Mouse (Mus musculus) CH12.LX (cell line): ENCODE measurements around the gene Trhr2. TPM values are rescaled to one million over a fixed set of nuclear protein-coding genes. Genes with fewer than 3 reads are reported as not detected.

Experiments
- DNase-seq: peaks from one replicate; pipeline ENCODE4 v3.0.0-alpha.2; 2013; ENCODE audit errors: extremely low read depth
- H3K27ac ChIP-seq: 2 replicates; pipeline ENCODE4 v1.5.1; 2012; ENCODE audit warnings: low read depth, mild to moderate bottlenecking, control low read depth, moderate library complexity; ENCODE audit not compliant: insufficient read depth
- H3K27me3 ChIP-seq: replicated peaks from 2 replicates; pipeline ENCODE3; 2012; ENCODE audit warnings: inconsistent platforms
- H3K36me3 ChIP-seq, 2 experiments: replicated peaks in 1 of 2; 2 replicates each; pipeline versions ENCODE3 to v1.6.1; 2012; ENCODE audit warnings: inconsistent platforms in 1 of 2, low read length in 1 of 2, mild to moderate bottlenecking in 1 of 2, mixed read lengths in 1 of 2, moderate library complexity in 1 of 2; ENCODE audit not compliant: control insufficient read depth in 1 of 2, insufficient read depth in 1 of 2
- H3K4me1 ChIP-seq, 2 experiments: 2 replicates each; pipeline ENCODE4 v1.6.1; 2012; ENCODE audit warnings: inconsistent platforms in 1 of 2, moderate library complexity in 1 of 2; ENCODE audit not compliant: insufficient read depth in 2 of 2, control insufficient read depth in 1 of 2
- H3K4me2 ChIP-seq: 2 replicates; pipeline ENCODE4 v1.6.1; 2012; ENCODE audit warnings: low read depth, mild to moderate bottlenecking, control low read depth; ENCODE audit not compliant: poor library complexity, insufficient read depth, severe bottlenecking
- H3K4me3 ChIP-seq, 3 experiments: fragments of 150-350 bp in 1 of 3; sonication (generic) in 1 of 3; replicated peaks in 1 of 3; 2 replicates each; pipeline versions ENCODE3 to v1.5.1; 2011 to 2012; ENCODE audit warnings: low read depth in 2 of 3, low read length in 2 of 3, mild to moderate bottlenecking in 2 of 3, moderate library complexity in 2 of 3, control low read depth in 1 of 3, improper control_type of control experiment in 1 of 3, inconsistent platforms in 1 of 3, mixed read lengths in 1 of 3; ENCODE audit not compliant: poor library complexity in 1 of 3
- H3K79me2 ChIP-seq: replicated peaks from 2 replicates; pipeline ENCODE4 v1.6.1; 2012; ENCODE audit warnings: mild to moderate bottlenecking, moderate library complexity; ENCODE audit not compliant: control insufficient read depth, poor library complexity, insufficient read depth, severe bottlenecking; ENCODE audit errors: extremely low read depth
- H3K9ac ChIP-seq: 2 replicates; pipeline ENCODE4 v1.6.1; 2012; ENCODE audit warnings: low read depth, mild to moderate bottlenecking, control low read depth, moderate library complexity; ENCODE audit not compliant: insufficient read depth
- H3K9me3 ChIP-seq: replicated peaks from 2 replicates; pipeline ENCODE3; 2012; ENCODE audit warnings: low read length, inconsistent platforms, mixed read lengths
- E2F4 ChIP-seq: IDR thresholded peaks from 2 replicates; pipeline ENCODE4 v1.6.1; 2011; ENCODE audit warnings: low read depth, low read length, improper control_type of control experiment; ENCODE audit not compliant: insufficient replicate concordance
- ELF1 ChIP-seq: IDR thresholded peaks from 2 replicates; pipeline ENCODE4 v1.6.1; 2014; ENCODE audit warnings: low read depth, mild to moderate bottlenecking, inconsistent platforms, low read length, improper control_type of control experiment
- ETS1 ChIP-seq: conservative IDR thresholded peaks from 2 replicates; pipeline ENCODE4 v1.6.1; 2012; ENCODE audit warnings: low read depth, mild to moderate bottlenecking, inconsistent platforms, low read length, improper control_type of control experiment, moderate library complexity
- KAT2A ChIP-seq: IDR thresholded peaks from 2 replicates; pipeline ENCODE4 v1.6.1; 2012; ENCODE audit warnings: low read length, improper control_type of control experiment, inconsistent platforms; ENCODE audit not compliant: insufficient replicate concordance
- MAX ChIP-seq: IDR thresholded peaks from 2 replicates; pipeline ENCODE4 v1.6.1; 2011; ENCODE audit warnings: low read length, improper control_type of control experiment
- POLR2A ChIP-seq: IDR thresholded peaks from 2 replicates; pipeline ENCODE4 v1.6.1; 2011; ENCODE audit warnings: low read depth, mild to moderate bottlenecking, improper control_type of control experiment, low read length
- POLR2AphosphoS2 ChIP-seq: IDR thresholded peaks from 2 replicates; pipeline ENCODE4 v1.6.1; 2011; ENCODE audit warnings: low read depth, low read length, improper control_type of control experiment
- RCOR1 ChIP-seq: conservative IDR thresholded peaks from 2 replicates; pipeline ENCODE4 v1.6.1; 2012; ENCODE audit warnings: low read depth, mild to moderate bottlenecking, inconsistent platforms, low read length, improper control_type of control experiment
- SIN3A ChIP-seq: IDR thresholded peaks from 2 replicates; pipeline ENCODE4 v1.6.1; 2012; ENCODE audit warnings: low read length, improper control_type of control experiment, inconsistent platforms
- SMC3 ChIP-seq: IDR thresholded peaks from 2 replicates; pipeline ENCODE4 v1.6.1; 2011; ENCODE audit warnings: low read depth, low read length, improper control_type of control experiment
- TBP ChIP-seq: conservative IDR thresholded peaks from 2 replicates; pipeline ENCODE4 v1.6.1; 2011; ENCODE audit warnings: low read depth, low read length, improper control_type of control experiment
- TCF12 ChIP-seq: IDR thresholded peaks from 2 replicates; pipeline ENCODE4 v1.6.1; 2014; ENCODE audit warnings: low read depth, mild to moderate bottlenecking, inconsistent platforms, low read length, improper control_type of control experiment
- UBTF ChIP-seq: IDR thresholded peaks from 2 replicates; pipeline ENCODE4 v1.6.1; 2012; ENCODE audit warnings: low read depth, mild to moderate bottlenecking, inconsistent platforms, low read length, improper control_type of control experiment, moderate library complexity
- USF1 ChIP-seq: IDR thresholded peaks from 2 replicates; pipeline ENCODE4 v1.6.1; 2014; ENCODE audit warnings: low read depth, mild to moderate bottlenecking, inconsistent platforms, low read length, improper control_type of control experiment
- ZC3H11A ChIP-seq: IDR thresholded peaks from 2 replicates; pipeline ENCODE4 v1.6.1; 2012; ENCODE audit warnings: low read depth, mild to moderate bottlenecking, inconsistent platforms, low read length, improper control_type of control experiment
- ZMIZ1 ChIP-seq: IDR thresholded peaks from 2 replicates; pipeline ENCODE4 v1.6.1; 2012; ENCODE audit warnings: low read depth, mild to moderate bottlenecking, inconsistent platforms, low read length, improper control_type of control experiment
- dilution Hi-C: fragments of 300-500 bp; cut with MboI; formaldehyde crosslinking; loops from 2 replicates; pipeline ENCODE4 v1.14.3; 2020; ENCODE audit warnings: low sequenced_read_pairs; ENCODE audit not compliant: extremely low pct_unique_long_range_greater_than_20kb, extremely low pct_ligation_motif_present
- in situ Hi-C: fragments of 300-500 bp; cut with MboI; formaldehyde crosslinking; loops from 3 replicates; pipeline ENCODE4 v1.14.3; 2019; ENCODE audit warnings: low sequenced_read_pairs, low pct_ligation_motif_present, low pct_unique_long_range_greater_than_20kb, mixed read lengths
- polyA plus RNA-seq: library from polyadenylated mRNA; unstranded; fragments of >175 nt; gene quantifications from 2 replicates; pipeline ENCODE4 v1.2.1, GENCODE M21; 2012; ENCODE audit warnings: low read depth; ENCODE audit not compliant: insufficient read length
- total RNA-seq, 2 experiments: library from RNA; depleted of rRNA; stranded (reverse); fragments of 300-350 nt in 1 of 2; fragments of >200 nt in 1 of 2; gene quantifications; 2 replicates each; pipeline ENCODE4 v1.2.3; 2012 to 2014

Trhr2 gene
- total and polyA plus RNA-seq, 3 experiments, result 0.25 to 0.51 TPM; not detected in 1

DNA sequence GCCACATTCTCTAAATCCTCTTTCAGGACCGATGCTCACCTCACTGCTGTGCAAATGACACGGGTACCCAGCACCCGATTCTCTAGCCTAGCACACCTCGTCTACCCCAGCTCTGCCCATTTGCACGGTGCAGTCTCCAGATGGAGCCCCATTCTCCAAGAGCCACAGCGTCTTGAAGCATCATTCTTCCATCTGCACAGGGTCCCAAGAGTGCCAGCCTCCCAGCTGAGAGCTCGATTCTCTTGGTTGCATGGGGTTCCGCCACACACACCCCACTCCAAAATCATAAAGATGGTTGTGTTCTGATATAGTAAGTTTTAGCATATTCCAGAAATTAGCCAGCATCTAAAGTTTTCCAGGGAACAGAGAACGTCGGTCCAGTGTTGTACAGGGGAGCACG lies 17.2 kb downstream of the Trhr2 start:
- Histone ChIP-seq H3K9ac (no peak overlapping the region), H3K9me3 (peaks cover 2% of the 10 kb centered on the region), H3K4me3 (peak overlapping the region in 1 of 3 experiments; percentile 14), H3K4me2 (peak overlapping the region; percentile 26; the same call in 1 of the 2 replicates), H3K27ac (no peak overlapping the region), H3K79me2 (no peaks in the 10 kb centered on the region), H3K36me3 (peaks cover 2 to 13% of the 10 kb centered on the region in 2 experiments), H3K4me1 (peaks cover 8 to 29% of the 10 kb centered on the region in 2 experiments), H3K27me3 (peaks cover 2% of the 10 kb centered on the region)
- dilution Hi-C loops (no loop called here), in situ Hi-C loops (no loop called here)
- no peak for DNase-seq
- no peak for TF ChIP-seq TCF12

DNA sequence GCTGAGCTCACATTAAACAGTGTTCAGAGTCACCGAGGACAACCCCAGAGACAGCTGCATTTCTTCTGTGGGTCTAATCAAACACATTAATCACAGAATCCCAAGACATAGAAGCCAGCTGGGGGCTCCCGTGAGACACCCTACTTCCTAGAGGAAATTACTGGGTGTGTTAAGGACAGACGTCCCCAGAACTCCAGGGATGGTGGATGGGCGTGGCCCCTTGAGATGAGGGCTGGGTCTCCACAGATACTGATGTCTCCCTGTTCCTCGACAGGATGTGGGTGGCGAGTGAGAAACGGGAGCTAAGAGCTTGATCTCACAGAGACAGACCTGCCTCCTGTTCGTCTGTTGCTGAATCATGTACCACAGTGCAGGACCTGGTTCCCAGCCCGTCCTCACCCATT lies 17.7 kb downstream of the Trhr2 start:
- no peak overlapping the region for H3K9ac ChIP-seq
- no peak overlapping the region for H3K4me3 ChIP-seq
- H3K4me1 ChIP-seq, result peaks cover 8 to 29% of the 10 kb centered on the region in 2 experiments
- H3K36me3 ChIP-seq, result peaks cover 7 to 19% of the 10 kb centered on the region in 2 experiments
- in situ Hi-C loops (no loop called here), dilution Hi-C loops (no loop called here)
- no peak overlapping the region for H3K27ac ChIP-seq
- H3K79me2 ChIP-seq, result no peaks in the 10 kb centered on the region
- TF ChIP-seq SIN3A (0 out of 2 replicates have a peak, but pooled peaks have one; percentile 14), ZC3H11A (no peak)
- TF ChIP-seq, all 38 proteins: peak for 1
- Histone ChIP-seq H3K27me3 (peaks cover 2% of the 10 kb centered on the region), H3K9me3 (peaks cover 2% of the 10 kb centered on the region), H3K4me2 (no peak overlapping the region)
- no peak for DNase-seq

GRCm38 (mm10) chr8:122342362-122342761 lies 18.2 kb downstream of the Trhr2 start:
- H3K79me2 ChIP-seq, result no peaks in the 10 kb centered on the region
- peaks cover 2% of the 10 kb centered on the region for H3K27me3 ChIP-seq
- no peak overlapping the region for H3K4me2 ChIP-seq
- no peak overlapping the region for H3K4me3 ChIP-seq
- peaks cover 2% of the 10 kb centered on the region for H3K9me3 ChIP-seq
- no peak overlapping the region for H3K9ac ChIP-seq
- no peak for TF ChIP-seq USF1
- no peak for TF ChIP-seq KAT2A
- TF ChIP-seq UBTF, result no peak
- TF ChIP-seq POLR2A, result no peak
- TF ChIP-seq TBP, result no peak
- TF ChIP-seq ETS1, result no peak
- no peak for TF ChIP-seq RCOR1
- no peak for TF ChIP-seq POLR2AphosphoS2
- no peak for TF ChIP-seq SMC3
- no peak for TF ChIP-seq ELF1
- no peak for TF ChIP-seq E2F4
- no peak for TF ChIP-seq TCF12
- no peak for TF ChIP-seq MAX
- no peak for TF ChIP-seq ZMIZ1
- TF ChIP-seq ZC3H11A, result no peak
- TF ChIP-seq SIN3A, result no peak
- H3K4me1 ChIP-seq, result peaks cover 8 to 29% of the 10 kb centered on the region in 2 experiments
- dilution Hi-C loops, result no loop called here
- H3K27ac ChIP-seq, result no peak overlapping the region
- H3K36me3 ChIP-seq, result peaks cover 12 to 23% of the 10 kb centered on the region in 2 experiments
- no peak for DNase-seq
- in situ Hi-C loops, result no loop called here
